Mouse (Mus musculus): ENCODE measurements around the gene Slirp. TPM values are rescaled to one million over a fixed set of nuclear protein-coding genes. Genes with fewer than 3 reads are reported as not detected.
"Not testable (repeated sequence)": the region's sequence is repeated elsewhere in the genome, so short reads cannot be mapped to it uniquely, and the experiment has no call there.

Gene Slirp
- total RNA-seq, 2 experiments from 2014 or later = 141 to 180 TPM

DNA sequence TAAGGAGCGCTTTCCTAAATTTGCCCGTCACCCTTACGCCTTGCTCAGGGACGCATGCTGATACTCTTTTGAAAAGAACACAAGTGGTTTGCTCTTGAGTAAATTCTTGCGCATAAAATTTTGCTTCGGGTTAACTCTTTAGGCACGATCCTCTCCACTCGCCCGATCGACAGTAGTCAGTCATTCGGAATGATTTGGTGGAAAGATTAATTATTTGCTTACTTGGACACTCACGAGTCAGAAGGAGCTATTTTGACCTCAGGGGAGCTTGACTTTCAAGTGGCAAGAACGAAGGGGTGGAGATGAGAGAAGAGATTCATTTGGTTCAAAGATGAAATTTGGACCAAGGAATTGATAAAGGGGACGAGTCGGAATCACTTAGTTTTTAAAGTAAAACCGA lies 515 bp downstream of the Slirp start:
- intact Hi-C loops (cut with DNase I) = no loop called here
- no peak for DNase-seq
- Histone ChIP-seq H3K27ac (peak overlapping the region; percentile 90), H3K4me3 (peak overlapping the region; percentile 92)
- no peak for TF ChIP-seq CTCF (IDR thresholded peaks at IDR 0.05)

DNA sequence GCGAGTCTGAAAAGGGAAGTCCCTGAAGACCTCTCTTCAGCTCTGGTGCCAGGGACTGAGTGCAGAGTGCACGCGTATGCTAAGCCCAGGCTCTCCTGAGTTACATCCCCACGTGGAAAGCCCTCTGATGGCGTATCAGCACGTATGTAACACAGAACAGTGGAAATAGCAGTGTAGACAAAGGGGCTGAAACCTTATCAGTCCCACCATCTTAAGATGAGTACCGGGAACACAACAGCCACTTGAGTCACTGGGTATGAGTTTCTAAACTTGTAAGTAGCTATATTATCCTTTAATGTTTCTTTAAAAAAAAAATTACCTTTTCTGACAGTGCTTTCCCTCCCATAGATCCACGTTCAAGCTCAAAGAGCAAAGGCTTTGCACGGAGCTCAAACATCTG lies 5.8 kb downstream of the Slirp start:
- TF ChIP-seq CTCF (IDR thresholded peaks at IDR 0.05) = no peak
- Histone ChIP-seq H3K27ac (no peak overlapping the region), H3K4me3 (no peak overlapping the region)
- intact Hi-C loops (cut with DNase I) = no loop called here
- no peak for DNase-seq

- TF ChIP-seq CTCF (IDR thresholded peaks at IDR 0.05) = no peak
- no peak overlapping the region for H3K4me3 ChIP-seq
- no peak for DNase-seq
- intact Hi-C loops (cut with DNase I) = no loop called here
- H3K27ac ChIP-seq = no peak overlapping the region
Observed at GRCm38 (mm10) chr12:87464678-87465297, 21.1 kb downstream of the Slirp start.

DNA sequence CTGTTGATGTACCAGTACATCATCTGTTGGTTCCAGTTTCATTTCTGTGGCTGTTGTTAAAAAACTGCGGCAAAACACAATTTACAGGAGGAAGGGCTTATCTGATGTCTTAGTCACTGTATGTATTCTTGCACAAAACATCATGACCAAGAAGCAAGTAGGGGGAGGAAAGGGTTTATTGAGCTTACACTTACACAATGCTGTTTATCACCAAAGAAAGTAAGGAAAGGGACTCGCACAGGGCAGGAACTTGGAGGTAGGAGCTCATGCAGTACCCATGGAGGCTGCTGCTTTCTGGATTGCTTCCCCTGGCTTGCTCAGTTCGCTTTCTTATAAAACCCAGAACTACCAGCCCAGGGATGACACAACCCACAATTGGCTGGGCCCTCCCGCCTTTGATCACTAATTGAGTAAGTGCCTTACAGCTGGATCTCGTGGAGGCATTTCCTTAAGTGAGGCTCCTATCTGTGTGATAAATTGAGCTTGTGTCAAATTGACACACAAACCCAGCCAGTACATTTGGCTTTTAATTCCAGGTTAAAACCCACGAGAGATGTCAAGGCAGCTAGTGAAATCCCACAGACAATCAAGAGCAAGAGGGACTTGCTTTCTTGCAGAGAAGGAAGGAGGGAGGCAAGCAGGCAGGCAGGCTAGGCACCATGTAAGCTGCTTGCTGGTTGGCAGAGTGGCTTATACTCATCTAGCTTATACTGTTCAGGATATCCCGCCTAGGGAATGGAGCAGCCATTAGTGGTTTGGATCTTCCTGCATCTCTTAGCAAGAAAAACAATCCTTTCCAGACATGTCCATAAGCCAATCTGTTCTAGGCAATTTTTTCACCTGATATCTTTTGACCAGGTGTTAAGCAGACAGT lies 26.8 kb downstream of the Slirp start:
- peak overlapping the region; percentile 79 for H3K4me3 ChIP-seq
- DNase-seq = no peak

DNA sequence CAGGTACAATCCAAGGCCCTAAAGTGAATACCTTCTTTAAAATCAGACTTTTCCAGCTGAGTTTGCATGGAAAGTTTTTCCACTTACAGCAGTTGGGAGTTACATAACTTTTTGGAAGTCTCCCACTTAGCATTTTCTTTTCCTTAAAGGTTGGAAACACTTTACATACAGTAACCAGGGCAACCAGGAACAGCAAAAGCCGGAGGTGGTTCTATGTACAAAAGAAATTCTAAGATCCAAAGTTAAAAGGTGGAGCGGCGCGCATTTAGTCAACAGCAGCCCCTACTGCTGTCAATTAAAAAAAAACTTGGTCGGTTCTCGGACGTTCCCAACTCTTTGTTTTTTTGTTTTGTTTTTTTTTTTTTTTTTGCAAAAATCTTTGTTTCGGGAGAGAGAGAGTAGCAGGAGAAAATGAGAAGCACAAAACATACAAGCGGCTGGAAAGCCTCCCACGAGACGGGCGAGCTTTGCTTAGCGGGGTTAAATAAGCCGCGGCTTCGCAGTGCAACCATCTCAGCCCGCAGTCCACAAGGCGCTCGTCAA lies 27.8 kb downstream of the Slirp start:
- intact Hi-C loops (cut with DNase I) = loop anchor here (5.0 kb wide), 1 partner anchor 204 kb away; the partner anchor contains the start of genes Ahsa1 and Vipas39
- TF ChIP-seq CTCF (IDR thresholded peaks at IDR 0.05) = no peak
- H3K27ac ChIP-seq = peak overlapping the region; percentile 99
- peak overlapping the region; percentile 79 for H3K4me3 ChIP-seq
- no peak for DNase-seq

More for the DNA sequence above, 26.8 kb downstream of the Slirp start:
- intact Hi-C loops (cut with DNase I) = loop anchor here (5.0 kb wide), 1 partner anchor 203 kb away; the partner anchor contains the start of genes Ahsa1 and Vipas39
- no peak for TF ChIP-seq CTCF (IDR thresholded peaks at IDR 0.05)
- 0 out of 2 replicates have a peak overlapping the region, but pooled peaks have one; percentile 13 for H3K27ac ChIP-seq

- peak; percentile 3; the same call in 1 of the 2 replicates for TF ChIP-seq CTCF (IDR thresholded peaks at IDR 0.05)
- intact Hi-C loops (cut with DNase I) = loop anchor here (5.0 kb wide), 1 partner anchor 205 kb away; the partner anchor contains the start of genes Ahsa1 and Vipas39
- DNase-seq = peak; percentile 95
Observed at GRCm38 (mm10) chr12:87471964-87472786, 28.5 kb downstream of the Slirp start, which contains the start of gene Snw1. TSS of gene Snw1 (minus strand) at chr12:87472274.

GRCm38 (mm10) chr12:87474756-87475155 lies 31.1 kb downstream of the Slirp start:
- Histone ChIP-seq H3K27ac (no peak overlapping the region), H3K4me3 (no peak overlapping the region)
- no peak for DNase-seq
- no peak for TF ChIP-seq CTCF (IDR thresholded peaks at IDR 0.05)
- intact Hi-C loops (cut with DNase I) = loop anchor here (5.0 kb wide), 1 partner anchor 207 kb away; the partner anchor contains the start of genes Ahsa1 and Vipas39

More at GRCm38 (mm10) chr12:87471964-87472786, 28.5 kb downstream of the Slirp start, which contains the start of gene Snw1:
- peak within 1 kb of the TSS; percentile 99 for H3K27ac ChIP-seq
- peak within 1 kb of the TSS; percentile 79 for H3K4me3 ChIP-seq

DNA sequence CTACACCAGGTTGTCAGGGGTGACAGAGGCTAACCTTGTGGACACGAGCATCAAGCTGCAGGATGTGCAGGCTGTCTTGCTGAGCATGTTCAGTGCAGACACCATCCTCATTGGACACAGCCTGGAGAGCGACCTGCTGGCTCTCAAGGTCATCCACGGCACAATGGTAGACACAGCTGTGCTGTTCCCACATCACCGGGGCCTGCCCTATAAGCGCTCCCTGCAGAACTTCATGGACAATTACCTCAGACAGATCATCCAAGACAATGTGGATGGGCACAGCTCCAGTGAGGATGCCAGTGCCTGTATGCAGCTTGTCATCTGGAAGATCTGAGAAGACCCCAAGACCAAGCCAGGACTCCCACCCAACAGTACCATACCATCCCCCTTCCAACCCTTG lies 38.8 kb downstream of the Slirp start:
- DNase-seq; H3K4me3 ChIP-seq; H3K27ac ChIP-seq; intact Hi-C loops (cut with DNase I): not testable (repeated sequence)

DNA sequence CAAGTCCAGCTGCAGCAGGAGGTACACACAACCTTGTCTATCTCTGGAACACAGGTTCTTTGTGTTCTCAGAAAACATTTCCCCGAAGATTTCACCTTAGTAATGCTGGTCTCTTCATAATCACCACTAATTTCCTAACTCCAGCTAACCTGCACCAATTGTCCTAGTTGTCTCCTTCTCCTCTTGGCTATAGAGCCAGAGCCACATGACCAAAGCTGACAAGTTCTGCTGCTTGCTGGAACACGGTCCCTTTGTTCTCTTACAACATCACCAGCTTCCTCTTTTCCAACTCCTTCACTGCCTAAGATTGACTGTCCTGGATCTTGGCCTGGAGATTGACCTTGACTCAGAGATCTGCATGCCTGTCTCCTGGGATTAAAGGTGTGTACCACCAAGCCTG lies 45.0 kb downstream of the Slirp start:
- not testable (repeated sequence) for H3K27ac ChIP-seq

GRCm38 (mm10) chr12:87494421-87494820 lies 50.7 kb downstream of the Slirp start, which contains the start of gene Gm5788:
TSS of gene Gm5788 (plus strand) at chr12:87494721.
- intact Hi-C loops (cut with DNase I); H3K4me3 ChIP-seq; H3K27ac ChIP-seq; DNase-seq: not testable (repeated sequence)

More for the DNA sequence above, 45.0 kb downstream of the Slirp start:
- intact Hi-C loops (cut with DNase I); H3K4me3 ChIP-seq; DNase-seq: not testable (repeated sequence)

Small RNA genes lying within 50 kb of the gene (microRNA-seq; reads per million reads assigned to microRNA genes)
- 174 reads per million, percentile 54 among the genes with 10 or more reads in this experiment for gene Mir3068

Other genes starting within 250 kb of the Slirp start
- not detected for gene Samd15, start 244.2 kb upstream of the Slirp start, total RNA-seq (2021)
- gene Tmed8, start 243.4 kb upstream of the Slirp start, total RNA-seq (2021) = 1 to 10 TPM; 1.6 to 2.2 TPM
- gene Noxred1, start 205.2 kb upstream of the Slirp start, total RNA-seq (2021) = 1 to 10 TPM in 1 of 2 experiments, under 1 TPM in 1; 0.26 to 1.1 TPM
- 1 to 10 TPM; 7.3 to 9.5 TPM for gene Vipas39, start 177.6 kb upstream of the Slirp start, total RNA-seq (2021)
- gene Ahsa1, start 177.4 kb upstream of the Slirp start, total RNA-seq (2021) = 100 to 1,000 TPM; 120 to 154 TPM
- gene Ism2, start 144.2 kb upstream of the Slirp start, total RNA-seq (2021) = not detected
- gene Sptlc2, start 55.5 kb upstream of the Slirp start, total RNA-seq (2021) = 1 to 10 TPM; 6.4 to 8.5 TPM
- 1 to 10 TPM; 6.4 to 8.3 TPM for gene Alkbh1, start 121 bp downstream of the Slirp start, total RNA-seq (2021)
- 10 to 100 TPM; 46.5 to 52.7 TPM for gene Snw1, start 28.4 kb downstream of the Slirp start, total RNA-seq (2021)
- not detected for gene Gm5788, start 50.8 kb downstream of the Slirp start, total RNA-seq (2021)
- not detected for gene Gm8300, start 70.4 kb downstream of the Slirp start, total RNA-seq (2021)
- gene Oog1, start 158.8 kb downstream of the Slirp start, total RNA-seq (2021) = not detected
- not detected for gene Gm4027, start 175.0 kb downstream of the Slirp start, total RNA-seq (2021)
- gene Gm16381, start 200.7 kb downstream of the Slirp start, total RNA-seq (2021) = not detected

Data from gastrocnemius, adult 2 months (tissue).